Mouse (Mus musculus) C2C12 (cell line): ENCODE measurements around the gene B230118H07Rik. TPM values are rescaled to one million over a fixed set of nuclear protein-coding genes. Genes with fewer than 3 reads are reported as not detected.

Experiments used
- H3K27me3 ChIP-seq: one replicate; pipeline ENCODE4 v1.6.1; 2011; ENCODE audit not compliant: control insufficient read depth, insufficient read depth, insufficient read length
- H3K36me3 ChIP-seq: one replicate; pipeline ENCODE4 v1.6.1; 2011; ENCODE audit not compliant: control insufficient read depth, insufficient read depth
- H3K4me3 ChIP-seq: one replicate; pipeline ENCODE4 v1.5.1; 2011; ENCODE audit warnings: mild to moderate bottlenecking, control low read depth; ENCODE audit not compliant: poor library complexity, insufficient read depth, severe bottlenecking
- H3K79me2 ChIP-seq: one replicate; pipeline ENCODE4 v1.6.1; 2011; ENCODE audit not compliant: control insufficient read depth, insufficient read depth
- H3K79me3 ChIP-seq: one replicate; pipeline ENCODE4 v1.6.1; 2011; ENCODE audit warnings: low read depth, control low read depth
- H3ac ChIP-seq: one replicate; pipeline ENCODE3; 2011; ENCODE audit warnings: low read depth; ENCODE audit not compliant: control insufficient read depth, insufficient read length
- CEBPB ChIP-seq: IDR thresholded peaks from one replicate; pipeline ENCODE4 v1.6.1; 2011; ENCODE audit warnings: low read depth, mild to moderate bottlenecking, control low read depth, moderate library complexity
- CTCF ChIP-seq: IDR thresholded peaks from one replicate; pipeline ENCODE4 v1.5.1; 2011; ENCODE audit not compliant: control insufficient read depth, insufficient read depth, insufficient read length
- FOSL1 ChIP-seq: IDR thresholded peaks from one replicate; pipeline ENCODE4 v1.8.0; 2011; ENCODE audit warnings: mild to moderate bottlenecking, low read length; ENCODE audit not compliant: poor library complexity, insufficient read depth, severe bottlenecking
- MAX ChIP-seq: IDR thresholded peaks from one replicate; pipeline ENCODE4 v1.6.1; 2011; ENCODE audit warnings: mild to moderate bottlenecking, control low read depth
- MYOD1 ChIP-seq: IDR thresholded peaks from one replicate; pipeline ENCODE4 v1.6.1; 2011; ENCODE audit warnings: low read depth; ENCODE audit not compliant: control insufficient read depth, insufficient read length
- MYOG ChIP-seq: IDR thresholded peaks from one replicate; pipeline ENCODE4 v1.6.1; 2011; ENCODE audit not compliant: control insufficient read depth, insufficient read length; ENCODE audit errors: extremely low read depth
- USF1 ChIP-seq: IDR thresholded peaks from one replicate; pipeline ENCODE4 v1.6.1; 2011; ENCODE audit warnings: low read depth, mild to moderate bottlenecking, control low read depth, moderate library complexity
- polyA plus RNA-seq: library from polyadenylated mRNA; unstranded; fragments of >200 nt; fragmentation: generic; extraction: Trizol; gene quantifications from one replicate; pipeline ENCODE4 v1.2.1, GENCODE M21; 2012; ENCODE audit warnings: missing spikeins

The B230118H07Rik gene
- polyA plus RNA-seq, 1 experiment = 13.6 TPM

- Histone ChIP-seq H3ac (no peak overlapping the region), H3K79me3 (no peaks in the 10 kb centered on the region), H3K27me3 (no peaks in the 10 kb centered on the region), H3K79me2 (no peaks in the 10 kb centered on the region), H3K4me3 (no peak overlapping the region), H3K36me3 (no peaks in the 10 kb centered on the region)
- TF ChIP-seq CTCF (no peak), MYOG (no peak), CEBPB (no peak), FOSL1 (no peak), USF1 (no peak), MYOD1 (no peak), MAX (no peak)
Observed at GRCm38 (mm10) chr2:101591356-101591755, 58.0 kb downstream of the B230118H07Rik start.

DNA sequence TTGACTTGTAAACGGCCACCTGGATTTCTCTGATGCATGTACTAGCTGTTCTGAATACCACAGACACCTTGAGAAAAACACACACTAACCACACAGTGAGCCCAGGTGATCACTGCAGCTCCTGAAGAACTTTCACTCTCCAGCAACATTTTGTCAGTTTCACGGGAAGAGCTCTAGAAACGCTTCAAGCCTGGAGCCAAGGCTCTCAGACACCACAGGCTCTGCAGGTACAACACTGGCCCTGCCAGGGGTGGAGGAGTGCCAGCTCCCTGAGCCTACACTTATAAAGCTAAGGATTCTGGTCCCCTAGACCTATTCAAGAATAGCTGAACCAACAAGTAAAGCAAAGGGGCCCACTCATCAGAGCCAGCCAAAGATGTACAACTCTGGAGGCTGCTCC is 67.9 kb downstream of the B230118H07Rik start:
- Histone ChIP-seq H3K4me3 (no peak overlapping the region), H3K27me3 (no peaks in the 10 kb centered on the region), H3K36me3 (no peaks in the 10 kb centered on the region), H3ac (no peak overlapping the region), H3K79me3 (no peaks in the 10 kb centered on the region), H3K79me2 (no peaks in the 10 kb centered on the region)
- TF ChIP-seq USF1 (no peak), FOSL1 (no peak), MYOD1 (no peak), MYOG (no peak), CEBPB (no peak), CTCF (no peak), MAX (no peak)

- Histone ChIP-seq H3K36me3 (no peaks in the 10 kb centered on the region), H3K79me3 (no peaks in the 10 kb centered on the region), H3ac (no peak overlapping the region), H3K79me2 (no peaks in the 10 kb centered on the region), H3K4me3 (no peak overlapping the region), H3K27me3 (no peaks in the 10 kb centered on the region)
- TF ChIP-seq MYOG (no peak), MYOD1 (no peak), CTCF (no peak), MAX (no peak), FOSL1 (no peak), CEBPB (no peak), USF1 (no peak)
Observed at GRCm38 (mm10) chr2:101580977-101581376, 68.4 kb downstream of the B230118H07Rik start.

- TF ChIP-seq MYOG = no peak
- no peak for TF ChIP-seq MYOD1
- no peak for TF ChIP-seq CEBPB
- no peak overlapping the region for H3K4me3 ChIP-seq
- no peaks in the 10 kb centered on the region for H3K36me3 ChIP-seq
- no peaks in the 10 kb centered on the region for H3K79me3 ChIP-seq
- no peaks in the 10 kb centered on the region for H3K79me2 ChIP-seq
- H3K27me3 ChIP-seq = no peaks in the 10 kb centered on the region
- no peak overlapping the region for H3ac ChIP-seq
Observed at GRCm38 (mm10) chr2:101580428-101580827, 68.9 kb downstream of the B230118H07Rik start.

GRCm38 (mm10) chr2:101580027-101580426 is 69.3 kb downstream of the B230118H07Rik start:
- H3K79me2 ChIP-seq = no peaks in the 10 kb centered on the region
- no peaks in the 10 kb centered on the region for H3K36me3 ChIP-seq
- H3K27me3 ChIP-seq = no peaks in the 10 kb centered on the region
- H3K79me3 ChIP-seq = no peaks in the 10 kb centered on the region
- TF ChIP-seq MAX = no peak
- TF ChIP-seq FOSL1 = no peak
- TF ChIP-seq CTCF = no peak
- no peak for TF ChIP-seq CEBPB
- no peak for TF ChIP-seq MYOG
- no peak for TF ChIP-seq MYOD1
- TF ChIP-seq USF1 = no peak
- H3ac ChIP-seq = no peak overlapping the region
- H3K4me3 ChIP-seq = no peak overlapping the region

- H3ac ChIP-seq = no peak overlapping the region
- H3K27me3 ChIP-seq = no peaks in the 10 kb centered on the region
- H3K4me3 ChIP-seq = no peak overlapping the region
- H3K36me3 ChIP-seq = no peaks in the 10 kb centered on the region
- H3K79me3 ChIP-seq = no peaks in the 10 kb centered on the region
- TF ChIP-seq MAX (no peak), CEBPB (no peak), MYOG (no peak), MYOD1 (no peak)
- H3K79me2 ChIP-seq = no peaks in the 10 kb centered on the region
Observed at GRCm38 (mm10) chr2:101577243-101577642, 72.1 kb downstream of the B230118H07Rik start.
